Mouse (Mus musculus) embryonic facial prominence, embryonic 13.5 days (tissue): ENCODE results near the gene Kcna4. TPM values are rescaled to one million over a fixed set of nuclear protein-coding genes. Genes with fewer than 3 reads are reported as not detected.

ENCODE experiments used
- ATAC-seq: fragments of 200-750 bp; cut with Nextera tagmentation; 2 replicates; pipeline ENCODE4 v1.8.0; 2017; ENCODE audit warnings: low read depth; ENCODE audit not compliant: insufficient number of reproducible peaks, insufficient read depth, low FRiP score, low TSS enrichment
- H3K27ac ChIP-seq: fragments of 300-500 bp; sonication (generic); 2 replicates; pipeline ENCODE4 v1.5.1; 2015; ENCODE audit warnings: moderate library complexity, mild to moderate bottlenecking, inconsistent platforms
- H3K27me3 ChIP-seq: fragments of 300-500 bp; sonication (generic); 2 replicates; pipeline ENCODE4 v1.6.1; 2015; ENCODE audit warnings: mild to moderate bottlenecking, inconsistent platforms
- H3K36me3 ChIP-seq: fragments of 300-500 bp; sonication (generic); 2 replicates; pipeline ENCODE4 v1.6.1; 2015; ENCODE audit warnings: mild to moderate bottlenecking, inconsistent platforms
- H3K4me1 ChIP-seq: fragments of 300-500 bp; sonication (generic); 2 replicates; pipeline ENCODE4 v1.6.1; 2015; ENCODE audit warnings: inconsistent platforms
- H3K4me2 ChIP-seq: fragments of 300-500 bp; sonication (generic); 2 replicates; pipeline ENCODE4 v1.6.1; 2015; ENCODE audit warnings: moderate library complexity, mild to moderate bottlenecking, inconsistent platforms
- H3K4me3 ChIP-seq: fragments of 300-500 bp; sonication (generic); 2 replicates; pipeline ENCODE4 v1.5.1; 2015; ENCODE audit warnings: mild to moderate bottlenecking, inconsistent platforms
- H3K9ac ChIP-seq: fragments of 300-500 bp; sonication (generic); 2 replicates; pipeline ENCODE4 v1.6.1; 2015; ENCODE audit warnings: mild to moderate bottlenecking, inconsistent platforms
- H3K9me3 ChIP-seq: fragments of 300-500 bp; sonication (generic); 2 replicates; pipeline ENCODE4 v1.6.1; 2016; ENCODE audit warnings: inconsistent platforms
- WGBS: fragments of 180-500 bp; shearing (Covaris S2); methylation state at CpG from one replicate; pipeline ENCODE4 v1.1.7; 2015; ENCODE audit warnings: mixed read lengths; 5-methylcytosine and 5-hydroxymethylcytosine counted together
- polyA plus RNA-seq: library from polyadenylated mRNA; unstranded; fragments of >200 nt; fragmentation: Nextera tagmentation; extraction: Ambion mirVana; gene quantifications from 2 replicates; pipeline ENCODE4 v1.2.1, GENCODE M21; 2015

Gene Kcna4
- polyA plus RNA-seq, 1 experiment from 2014 or later: 0.79 TPM

DNA sequence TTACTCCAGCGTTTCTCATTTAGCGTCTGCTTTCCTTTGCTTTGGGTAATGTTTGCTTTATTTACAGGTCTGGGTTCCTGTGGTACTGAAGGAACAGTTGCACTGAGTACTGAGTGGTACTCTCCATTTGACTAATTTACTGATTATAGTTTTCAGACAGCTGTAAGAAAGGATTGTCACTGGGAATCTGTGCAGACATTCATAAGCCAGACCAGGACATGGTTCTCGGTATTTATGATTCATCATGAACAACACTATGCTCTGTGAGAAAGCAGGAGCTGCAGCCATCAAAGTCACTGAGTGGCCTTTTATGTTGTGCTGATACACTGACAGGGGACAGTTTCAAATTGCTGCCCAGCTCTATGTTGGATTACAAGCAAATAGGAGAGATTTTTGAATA lies 33.7 kb downstream of the Kcna4 start:
- ATAC-seq: no peak
- H3K4me3 ChIP-seq: no peak overlapping the region
- no peaks in the 10 kb centered on the region for H3K9me3 ChIP-seq
- H3K9ac ChIP-seq: no peak overlapping the region
- WGBS: 83% methylated on average over 3 of the region's 3 CpGs
- no peaks in the 10 kb centered on the region for H3K36me3 ChIP-seq
- no peaks in the 10 kb centered on the region for H3K4me1 ChIP-seq
- no peak overlapping the region for H3K27ac ChIP-seq
- no peaks in the 10 kb centered on the region for H3K27me3 ChIP-seq
- no peak overlapping the region for H3K4me2 ChIP-seq

DNA sequence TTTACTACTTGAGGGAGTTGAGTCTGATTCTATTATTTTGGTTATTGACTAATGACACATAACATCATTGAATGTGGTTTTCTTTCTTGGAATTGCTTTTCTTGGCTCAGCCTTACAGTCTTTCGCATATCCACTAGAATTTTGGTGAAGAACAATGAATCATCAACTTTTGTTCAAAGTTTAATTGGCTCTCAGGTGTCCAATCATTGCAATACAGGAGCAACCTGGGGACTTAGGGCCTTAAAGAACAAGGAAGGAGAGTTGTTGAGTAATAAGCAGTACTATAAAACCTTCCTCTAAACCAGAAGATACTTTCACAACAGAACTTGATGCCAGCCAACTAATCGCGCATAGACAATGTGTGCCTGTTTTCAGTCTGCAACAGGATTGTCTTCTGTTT lies 36.8 kb downstream of the Kcna4 start:
- Histone ChIP-seq H3K36me3 (no peaks in the 10 kb centered on the region), H3K4me1 (no peaks in the 10 kb centered on the region), H3K9me3 (no peaks in the 10 kb centered on the region), H3K27ac (no peak overlapping the region), H3K4me3 (no peak overlapping the region), H3K9ac (no peak overlapping the region), H3K4me2 (no peak overlapping the region), H3K27me3 (no peaks in the 10 kb centered on the region)
- WGBS: 86% methylated on average over 3 of the region's 3 CpGs
- ATAC-seq: no peak

DNA sequence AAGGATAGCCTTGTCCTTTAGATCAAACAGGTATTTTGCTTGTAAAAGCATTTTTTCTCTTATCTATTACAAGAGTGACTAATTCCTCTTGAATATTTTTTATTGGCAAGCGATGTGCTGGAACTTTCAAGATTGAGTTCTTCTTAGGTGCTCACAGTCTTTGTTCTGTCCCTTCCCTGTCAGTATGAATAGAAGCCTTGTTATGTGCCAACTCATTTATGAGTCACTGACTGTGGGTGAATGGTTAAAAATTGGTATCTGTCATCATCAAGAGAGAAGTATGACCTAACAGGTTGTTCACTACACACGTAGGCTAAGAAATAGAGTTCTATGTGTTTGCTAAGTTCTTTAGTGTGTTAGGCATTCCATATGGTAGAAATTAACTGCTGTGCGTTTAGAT lies 50.9 kb downstream of the Kcna4 start:
- H3K4me2 ChIP-seq: no peak overlapping the region
- H3K36me3 ChIP-seq: no peaks in the 10 kb centered on the region
- no peak overlapping the region for H3K9ac ChIP-seq
- no peaks in the 10 kb centered on the region for H3K4me1 ChIP-seq
- no peak for ATAC-seq
- no peak overlapping the region for H3K4me3 ChIP-seq
- H3K27ac ChIP-seq: no peak overlapping the region
- WGBS: 82% methylated on average over 3 of the region's 3 CpGs
- no peaks in the 10 kb centered on the region for H3K27me3 ChIP-seq
- no peaks in the 10 kb centered on the region for H3K9me3 ChIP-seq

DNA sequence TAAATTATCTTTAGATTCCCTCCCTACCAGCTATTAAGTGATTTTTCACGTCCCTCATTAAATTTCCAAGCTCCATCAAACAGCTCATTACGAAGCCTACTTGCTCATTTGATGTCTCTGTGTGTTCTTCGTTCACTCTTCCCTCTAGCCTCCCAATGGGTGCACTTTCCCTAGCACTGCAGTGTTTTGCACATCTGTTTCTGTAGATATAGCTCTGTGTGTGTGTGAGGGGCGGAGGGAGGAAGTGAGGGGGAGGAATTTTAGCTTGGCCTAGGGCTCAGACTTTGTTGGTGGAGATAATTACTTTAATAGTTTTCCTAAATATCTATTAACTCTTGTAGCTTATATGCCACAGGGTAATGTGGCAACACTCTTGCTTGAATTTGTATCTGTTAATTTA lies 54.4 kb downstream of the Kcna4 start:
- no peaks in the 10 kb centered on the region for H3K4me1 ChIP-seq
- no peak overlapping the region for H3K4me2 ChIP-seq
- H3K27ac ChIP-seq: no peak overlapping the region
- no peaks in the 10 kb centered on the region for H3K27me3 ChIP-seq
- no peaks in the 10 kb centered on the region for H3K9me3 ChIP-seq
- H3K4me3 ChIP-seq: no peak overlapping the region
- no peaks in the 10 kb centered on the region for H3K36me3 ChIP-seq
- no peak for ATAC-seq
- 39% methylated on average over 4 of the region's 4 CpGs for WGBS
- H3K9ac ChIP-seq: no peak overlapping the region

DNA sequence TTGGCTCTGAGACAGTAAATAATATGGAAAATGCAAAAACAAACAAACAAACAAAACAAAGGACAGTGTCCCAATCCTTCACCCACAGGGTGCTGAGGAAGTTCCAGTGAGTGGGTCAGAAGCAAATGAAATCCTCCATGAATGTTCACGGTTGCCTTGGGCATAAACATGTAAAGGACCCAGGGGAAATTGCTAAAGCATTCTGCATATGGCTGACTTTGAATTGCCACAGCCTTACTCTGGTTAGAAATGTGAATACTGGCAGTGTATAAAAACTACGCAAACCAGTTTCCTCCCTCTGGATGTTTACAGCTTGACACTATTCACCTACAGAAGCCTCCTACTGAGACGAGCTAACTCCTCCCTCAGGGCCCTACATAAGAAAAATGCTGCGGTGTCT lies 54.9 kb downstream of the Kcna4 start:
- no peak for ATAC-seq
- no peak overlapping the region for H3K27ac ChIP-seq
- H3K4me3 ChIP-seq: no peak overlapping the region
- no peaks in the 10 kb centered on the region for H3K36me3 ChIP-seq
- no peaks in the 10 kb centered on the region for H3K9me3 ChIP-seq
- no peaks in the 10 kb centered on the region for H3K4me1 ChIP-seq
- no peak overlapping the region for H3K4me2 ChIP-seq
- no peaks in the 10 kb centered on the region for H3K27me3 ChIP-seq
- H3K9ac ChIP-seq: no peak overlapping the region
- WGBS: 46% methylated on average over 4 of the region's 4 CpGs

Other genes starting within 250 kb of the Kcna4 start
- gene Fshb, start 231.0 kb upstream of the Kcna4 start, polyA plus RNA-seq: not detected in 2 replicates